Mouse (Mus musculus) bone marrow, adult 2 months (tissue): ENCODE data around the gene Sh3d19. TPM values are rescaled to one million over a fixed set of nuclear protein-coding genes. Genes with fewer than 3 reads are reported as not detected.
"Not testable (repeated sequence)": the region's sequence is repeated elsewhere in the genome, so short reads cannot be mapped to it uniquely, and the experiment has no call there.

Source experiments
- H3K27ac ChIP-seq: fragments of 200-500 bp; 2 replicates; pipeline ENCODE4 v1.5.1; 2012; ENCODE audit warnings: low read depth, mild to moderate bottlenecking, control low read depth, inconsistent platforms, low read length; ENCODE audit not compliant: control insufficient read depth, poor library complexity, insufficient read depth
- H3K4me1 ChIP-seq: fragments of 200-500 bp; 2 replicates; pipeline ENCODE4 v1.6.1; 2011; ENCODE audit warnings: low read length; ENCODE audit not compliant: control insufficient read depth, insufficient read depth
- H3K4me3 ChIP-seq: fragments of 200-500 bp; replicated peaks from 2 replicates; pipeline ENCODE3; 2011; ENCODE audit warnings: mild to moderate bottlenecking, low read depth, low read length, control low read depth; ENCODE audit not compliant: control insufficient read depth
- CTCF ChIP-seq: fragments of 200-500 bp; IDR thresholded peaks from 2 replicates; pipeline ENCODE4 v1.5.1; 2011; ENCODE audit warnings: low read length, control low read depth; ENCODE audit not compliant: control insufficient read depth, insufficient read depth
- POLR2A ChIP-seq: fragments of 200-500 bp; IDR thresholded peaks from 2 replicates; pipeline ENCODE4 v1.6.1; 2011; ENCODE audit warnings: low read depth, mild to moderate bottlenecking, control low read depth, low read length, borderline replicate concordance; ENCODE audit not compliant: control insufficient read depth
- WGBS: fragments of 180-500 bp; shearing (Covaris S2); methylation state at CpG from one replicate; pipeline ENCODE4 v1.1.7; 2018; 5-methylcytosine and 5-hydroxymethylcytosine counted together
- polyA plus RNA-seq: library from polyadenylated mRNA; stranded (reverse); fragments of >200 nt; gene quantifications from 2 replicates; pipeline ENCODE4 v1.2.4, GENCODE M21; 2011; ENCODE audit warnings: low replicate concordance; ENCODE audit not compliant: missing spikeins, insufficient read depth, insufficient read length

Gene Sh3d19
- polyA plus RNA-seq, 1 experiment = 6.4 TPM

GRCm38 (mm10) chr3:85965479-85965878 is 5.4 kb upstream of the Sh3d19 start:
- 70% methylated on average over 4 of the region's 4 CpGs for WGBS
- no peak overlapping the region for H3K4me3 ChIP-seq
- TF ChIP-seq CTCF = no peak
- no peaks in the 10 kb centered on the region for H3K4me1 ChIP-seq
- H3K27ac ChIP-seq = no peak overlapping the region

- no peak overlapping the region for H3K27ac ChIP-seq
- H3K4me1 ChIP-seq = no peaks in the 10 kb centered on the region
- TF ChIP-seq CTCF (no peak), POLR2A (no peak)
- H3K4me3 ChIP-seq = no peak overlapping the region
- WGBS = 83% methylated on average over 8 of the region's 8 CpGs
Observed at GRCm38 (mm10) chr3:85969040-85969439, 1.9 kb upstream of the Sh3d19 start.

- TF ChIP-seq CTCF (no peak), POLR2A (no peak)
- H3K4me3 ChIP-seq = no peak overlapping the region
- no peak overlapping the region for H3K27ac ChIP-seq
- no peaks in the 10 kb centered on the region for H3K4me1 ChIP-seq
- 6% methylated on average over 13 of the region's 13 CpGs for WGBS
Observed at GRCm38 (mm10) chr3:85971599-85971975, 678 bp downstream of the Sh3d19 start.

- no peaks in the 10 kb centered on the region for H3K4me1 ChIP-seq
- H3K4me3 ChIP-seq = no peak overlapping the region
- 84% methylated on average over 10 of the region's 10 CpGs for WGBS
- no peak overlapping the region for H3K27ac ChIP-seq
- TF ChIP-seq POLR2A (no peak), CTCF (no peak)
Observed at GRCm38 (mm10) chr3:85973376-85974140, 2.6 kb downstream of the Sh3d19 start.

GRCm38 (mm10) chr3:85974451-85974850 is 3.5 kb downstream of the Sh3d19 start:
- H3K4me1 ChIP-seq = no peaks in the 10 kb centered on the region
- WGBS = 79% methylated on average over 4 of the region's 4 CpGs
- no peak overlapping the region for H3K4me3 ChIP-seq
- H3K27ac ChIP-seq = no peak overlapping the region
- TF ChIP-seq POLR2A = no peak
- no peak for TF ChIP-seq CTCF

- no peak overlapping the region for H3K4me3 ChIP-seq
- no peak for TF ChIP-seq POLR2A
- no peak for TF ChIP-seq CTCF
- WGBS = 91% methylated on average over 4 of the region's 4 CpGs
- no peak overlapping the region for H3K27ac ChIP-seq
- H3K4me1 ChIP-seq = no peaks in the 10 kb centered on the region
Observed at GRCm38 (mm10) chr3:85980036-85980435, 9.1 kb downstream of the Sh3d19 start.

- 63% methylated on average over 3 of the region's 3 CpGs for WGBS
- not testable (repeated sequence) for H3K4me3 ChIP-seq, H3K27ac ChIP-seq, H3K4me1 ChIP-seq
Observed at GRCm38 (mm10) chr3:85981761-85982160, 10.9 kb downstream of the Sh3d19 start.

- H3K4me1 ChIP-seq = no peaks in the 10 kb centered on the region
- TF ChIP-seq CTCF (no peak), POLR2A (no peak)
- no peak overlapping the region for H3K27ac ChIP-seq
- WGBS = 87% methylated on average over 6 of the region's 6 CpGs
- H3K4me3 ChIP-seq = no peak overlapping the region
Observed at GRCm38 (mm10) chr3:85984537-85984936, 13.6 kb downstream of the Sh3d19 start.

GRCm38 (mm10) chr3:85987225-85987624 is 16.3 kb downstream of the Sh3d19 start:
- H3K27ac ChIP-seq = no peak overlapping the region
- 76% methylated on average over 2 of the region's 2 CpGs for WGBS
- no peak overlapping the region for H3K4me3 ChIP-seq
- TF ChIP-seq POLR2A (no peak), CTCF (no peak)
- no peaks in the 10 kb centered on the region; the same call in 1 of the 2 replicates for H3K4me1 ChIP-seq
